Mouse (Mus musculus) spleen, adult 18-20 months (tissue): ENCODE data around the gene Dusp16.
A peak's percentile ranks its signal among the peaks of the same experiment; 100 is the strongest.

Source experiments
- DNase-seq, 2 experiments: peaks; one replicate each; pipeline ENCODE4 v3.0.0; 2022; ENCODE audit warnings: mixed read lengths in 2 of 2

Dusp16 gene

GRCm38 (mm10) chr6:134791251-134792118 is 940 bp downstream of the Dusp16 start:
- peak; percentile 16 to 35 for DNase-seq

DNA sequence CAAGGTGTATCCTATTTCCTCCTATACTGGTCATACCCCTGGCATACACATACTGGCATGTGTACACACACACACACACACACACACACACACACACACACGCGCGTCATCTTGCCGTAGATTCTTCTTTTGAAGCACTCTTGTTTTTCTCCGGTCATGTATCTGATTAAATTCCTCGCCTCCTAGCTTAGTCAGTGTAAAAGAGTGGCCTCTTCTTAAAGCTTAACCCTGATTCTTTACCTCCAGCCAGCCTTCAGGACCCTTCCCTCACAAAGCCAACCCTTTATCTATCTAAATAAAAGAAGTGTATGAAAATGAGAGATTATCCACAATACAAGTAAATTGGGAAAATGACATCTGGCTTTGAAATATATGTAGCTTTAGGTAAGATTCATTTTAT is 3.3 kb downstream of the Dusp16 start:
- DNase-seq: no peak

DNA sequence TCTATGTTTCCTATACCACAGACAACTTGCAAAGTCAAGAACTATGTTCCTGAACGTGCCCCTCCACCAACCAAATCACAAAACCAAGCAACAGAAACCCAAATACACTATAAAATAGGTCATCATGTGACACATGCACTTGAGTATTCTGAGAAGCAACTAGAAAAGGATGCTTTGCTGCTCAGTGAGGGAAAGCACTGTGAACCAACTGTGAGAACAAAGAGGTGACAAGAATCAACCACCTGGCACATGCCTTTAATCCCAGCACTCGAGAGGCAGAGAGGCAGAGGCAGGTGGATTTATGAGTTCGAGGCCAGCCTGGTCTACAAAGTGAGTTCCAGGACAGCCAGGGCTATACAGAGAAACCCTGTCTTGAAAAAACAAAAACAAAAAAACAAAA is 6.0 kb downstream of the Dusp16 start:
- DNase-seq: no peak

- no peak for DNase-seq
These were observed 9.5 kb downstream of the Dusp16 start for GRCm38 (mm10) chr6:134782900-134783299.

GRCm38 (mm10) chr6:134781494-134781913 is 10.9 kb downstream of the Dusp16 start:
- no peak for DNase-seq

GRCm38 (mm10) chr6:134780024-134780423 is 12.4 kb downstream of the Dusp16 start:
- DNase-seq: no peak

GRCm38 (mm10) chr6:134773961-134774360 is 18.5 kb downstream of the Dusp16 start:
- no peak for DNase-seq

DNA sequence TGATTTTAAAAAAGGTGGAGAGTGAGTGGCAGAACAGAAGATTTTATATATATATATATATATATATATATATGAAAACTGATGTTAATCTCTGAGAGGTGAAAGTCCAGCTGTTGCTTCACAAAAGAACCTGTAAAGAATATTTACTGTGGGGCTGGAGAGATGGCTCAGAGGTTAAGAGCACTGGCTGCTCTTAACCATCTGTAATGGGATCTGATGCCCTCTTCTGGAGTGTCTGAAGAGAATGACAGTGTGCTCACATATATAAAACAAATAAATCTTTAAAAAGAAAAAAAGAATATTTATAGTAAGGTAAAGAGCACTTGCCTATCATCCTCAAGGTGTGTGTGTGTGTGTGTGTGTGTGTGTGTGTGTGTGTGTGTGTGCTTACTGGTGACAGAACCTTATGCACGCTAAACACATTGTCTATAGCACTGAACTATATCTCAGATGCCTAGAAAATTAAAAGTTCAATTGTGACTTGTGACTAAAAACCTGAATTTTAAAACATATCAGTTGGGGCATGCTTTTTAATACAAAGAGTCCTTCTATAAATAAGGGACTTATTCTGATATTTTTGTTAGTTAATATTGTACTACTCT is 19.0 kb downstream of the Dusp16 start:
- no peak for DNase-seq

- no peak for DNase-seq
These were observed 22.1 kb downstream of the Dusp16 start for GRCm38 (mm10) chr6:134770339-134770738.

GRCm38 (mm10) chr6:134764441-134765061 is 27.9 kb downstream of the Dusp16 start:
- no peak for DNase-seq

DNA sequence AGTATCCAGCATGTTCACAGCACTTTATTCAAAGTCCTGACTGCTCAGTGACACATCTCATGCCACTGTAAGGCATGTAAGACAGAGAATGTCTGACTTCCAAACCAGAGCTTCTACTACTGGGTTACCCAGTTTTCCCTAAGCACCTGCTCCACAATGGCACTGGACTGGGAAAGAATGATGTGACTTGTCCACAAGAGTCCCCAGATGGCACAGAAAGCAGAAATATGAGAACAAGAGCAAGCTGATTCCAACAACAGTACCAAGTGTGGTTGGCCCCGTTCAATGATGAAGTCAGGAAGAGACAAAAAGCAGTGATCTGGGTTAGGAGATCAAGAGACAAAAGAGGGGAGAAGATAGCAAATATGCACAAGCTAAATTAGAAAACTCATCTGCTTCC is 29.0 kb downstream of the Dusp16 start:
- no peak for DNase-seq

- no peak for DNase-seq
These were observed 30.6 kb downstream of the Dusp16 start for GRCm38 (mm10) chr6:134761808-134762207.

- no peak for DNase-seq
These were observed 31.4 kb downstream of the Dusp16 start for GRCm38 (mm10) chr6:134760926-134761544.

DNA sequence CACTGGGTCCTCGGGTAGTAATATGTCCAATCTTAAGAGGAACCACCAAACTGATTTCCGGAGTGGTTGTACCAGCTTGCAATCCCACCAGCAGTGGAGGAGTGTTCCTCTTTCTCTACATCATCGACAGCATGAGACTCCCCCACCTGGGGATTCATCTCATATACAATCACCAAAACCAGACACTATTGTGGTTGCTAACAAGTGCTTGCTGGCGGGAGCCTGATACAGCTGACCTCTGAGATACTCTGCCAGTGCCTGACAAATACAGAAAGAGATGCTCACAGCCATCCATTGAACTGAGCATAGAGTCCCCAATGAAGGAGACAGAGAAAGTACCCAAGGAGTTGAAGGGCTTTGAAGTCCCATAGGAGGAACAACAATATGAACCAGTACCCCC is 36.4 kb downstream of the Dusp16 start:
- DNase-seq: no peak

DNA sequence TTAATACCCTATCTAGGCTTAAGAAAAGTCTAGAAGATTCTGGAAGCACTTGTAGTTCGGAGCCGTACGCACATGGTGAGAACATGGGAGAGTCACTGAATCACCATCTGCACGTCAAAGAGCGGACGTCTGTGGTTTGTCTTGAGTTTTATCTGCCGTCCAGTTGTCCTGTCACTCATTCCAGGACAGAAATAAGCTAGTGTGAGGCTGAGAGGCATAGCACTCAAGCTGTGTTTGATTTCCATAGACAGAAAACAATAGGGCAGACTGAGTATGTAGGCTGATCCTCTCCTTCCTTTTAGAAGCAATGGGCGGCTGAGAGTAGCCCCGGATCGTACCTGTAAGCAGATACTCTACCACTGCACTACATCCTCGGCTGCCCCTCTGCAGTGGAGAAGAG is 38.6 kb downstream of the Dusp16 start:
- DNase-seq: no peak

DNA sequence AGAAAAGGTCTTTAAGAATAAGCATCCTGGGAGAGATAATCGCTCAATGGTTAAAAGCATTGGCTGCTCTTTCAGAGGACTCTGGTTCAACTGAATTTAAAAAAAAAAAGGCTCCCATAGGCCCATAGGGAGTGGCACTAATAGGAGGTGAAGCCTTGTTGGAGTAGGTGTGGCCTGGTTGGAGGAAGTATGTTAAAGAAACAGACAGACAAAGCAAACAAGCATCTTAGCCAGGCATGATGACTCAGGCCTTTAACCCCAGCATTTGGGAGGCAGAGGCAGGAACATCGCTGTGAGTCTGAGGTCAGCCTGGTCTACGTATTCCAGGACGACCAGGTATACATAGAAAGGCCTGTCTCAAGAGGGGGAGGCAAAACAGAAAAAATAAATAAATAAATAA is 39.0 kb downstream of the Dusp16 start:
- DNase-seq: no peak

- no peak for DNase-seq
These were observed 40.4 kb downstream of the Dusp16 start for GRCm38 (mm10) chr6:134751883-134752647.

DNA sequence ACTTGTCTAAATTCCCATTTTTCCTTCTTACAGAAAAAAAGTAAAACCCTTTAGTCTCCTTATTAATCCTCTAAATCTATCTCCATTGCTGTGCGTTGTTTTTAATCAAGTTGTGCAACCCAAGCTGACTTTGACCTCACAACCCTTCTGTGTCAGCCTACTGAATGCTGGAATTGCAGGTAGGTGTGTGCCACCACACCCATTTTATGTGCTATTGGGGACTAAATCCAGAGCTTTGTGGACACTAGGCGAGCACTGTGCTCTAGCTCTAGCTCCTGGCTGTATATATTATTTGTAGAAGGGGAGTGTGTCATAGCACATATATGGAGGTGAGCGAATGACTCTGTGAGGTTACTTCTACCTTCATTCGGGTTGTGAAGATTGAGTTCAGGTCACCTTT is 41.3 kb downstream of the Dusp16 start:
- DNase-seq: no peak

- no peak for DNase-seq
These were observed 44.3 kb downstream of the Dusp16 start for GRCm38 (mm10) chr6:134748126-134748525.

GRCm38 (mm10) chr6:134745876-134746275 is 46.5 kb downstream of the Dusp16 start:
- no peak for DNase-seq

DNA sequence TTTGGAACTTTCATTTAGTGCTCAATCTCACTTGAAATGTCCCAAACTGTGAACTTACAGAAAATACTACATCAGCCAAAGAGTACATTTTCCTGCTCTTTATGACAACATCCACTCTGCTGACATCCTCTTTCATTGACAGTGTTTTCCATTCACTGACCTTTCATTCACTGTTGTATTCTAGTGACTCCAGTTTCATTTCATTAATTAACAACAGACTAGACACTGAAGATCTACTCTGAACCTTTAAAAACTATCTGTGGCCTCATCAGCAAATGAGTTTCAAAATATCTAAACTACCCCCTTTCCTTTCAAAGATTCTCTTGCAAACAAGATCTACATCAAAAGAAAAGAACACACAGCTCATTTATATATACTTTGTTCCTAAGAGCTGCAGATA is 48.9 kb downstream of the Dusp16 start:
- DNase-seq: no peak

GRCm38 (mm10) chr6:134736853-134737252 is 55.6 kb downstream of the Dusp16 start:
- no peak for DNase-seq

DNA sequence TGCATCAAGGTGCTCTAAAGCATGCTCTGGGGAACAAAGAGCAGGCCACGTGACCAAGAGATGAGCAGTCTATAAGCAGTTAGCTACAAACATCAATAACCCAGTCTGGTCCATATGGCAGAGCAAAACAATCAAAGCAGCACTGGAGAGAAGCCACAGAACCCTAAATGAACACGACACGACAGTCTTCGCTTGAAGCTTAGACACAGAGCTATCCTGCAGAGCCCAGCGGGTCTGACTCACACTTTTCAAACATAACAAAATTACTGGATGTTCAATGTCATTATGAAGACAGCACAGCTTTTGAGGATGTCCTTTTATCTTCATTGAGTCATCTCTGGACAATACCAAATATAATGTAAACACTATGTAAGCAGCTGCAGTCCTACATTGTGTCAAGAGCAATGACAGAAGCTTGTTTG is 58.6 kb downstream of the Dusp16 start:
- DNase-seq: no peak
